Mouse (Mus musculus) cerebellum, adult 2 months (tissue): ENCODE measurements at regions not wholly inside any gene's neighbourhood (a gene's known extent, or its start where the extent isn't known, plus 50 kb on each side); places are given as distances from the start of the nearest gene placed in this dataset.
A peak's percentile ranks its signal among the peaks of the same experiment; 100 is the strongest.

Source experiments
- DNase-seq, 2 experiments: peaks; one replicate each; pipeline ENCODE4 v3.0.0; 2021
- H3K27ac ChIP-seq: fragments of 200-500 bp; 2 replicates; pipeline ENCODE4 v1.5.1; 2012; ENCODE audit warnings: low read length, control low read depth, inconsistent platforms; ENCODE audit not compliant: insufficient read depth
- H3K27me3 ChIP-seq: fragments of 200-500 bp; 2 replicates; pipeline ENCODE4 v1.6.1; 2012; ENCODE audit warnings: inconsistent platforms, mild to moderate bottlenecking, low read length, moderate library complexity; ENCODE audit not compliant: control insufficient read depth, insufficient read depth
- H3K4me1 ChIP-seq: fragments of 200-500 bp; 2 replicates; pipeline ENCODE4 v1.6.1; 2011; ENCODE audit warnings: low read length; ENCODE audit not compliant: control insufficient read depth, insufficient read depth
- H3K4me3 ChIP-seq: fragments of 200-500 bp; replicated peaks from 2 replicates; pipeline ENCODE3; 2011; ENCODE audit warnings: mild to moderate bottlenecking, low read depth, low read length, control low read depth; ENCODE audit not compliant: insufficient read depth
- CTCF ChIP-seq: fragments of 200-500 bp; IDR thresholded peaks from 2 replicates; pipeline ENCODE4 v1.5.1; 2011; ENCODE audit warnings: low read depth, mild to moderate bottlenecking, control low read depth, low read length, moderate library complexity, borderline replicate concordance; ENCODE audit not compliant: insufficient read depth
- POLR2A ChIP-seq: fragments of 200-500 bp; IDR thresholded peaks from 2 replicates; pipeline ENCODE4 v1.6.1; 2011; ENCODE audit warnings: low read length, control low read depth, borderline replicate concordance; ENCODE audit not compliant: insufficient read depth
- WGBS: fragments of 180-500 bp; shearing (Covaris S2); methylation state at CpG from one replicate; pipeline ENCODE4 v1.1.7; 2018; 5-methylcytosine and 5-hydroxymethylcytosine counted together

DNA sequence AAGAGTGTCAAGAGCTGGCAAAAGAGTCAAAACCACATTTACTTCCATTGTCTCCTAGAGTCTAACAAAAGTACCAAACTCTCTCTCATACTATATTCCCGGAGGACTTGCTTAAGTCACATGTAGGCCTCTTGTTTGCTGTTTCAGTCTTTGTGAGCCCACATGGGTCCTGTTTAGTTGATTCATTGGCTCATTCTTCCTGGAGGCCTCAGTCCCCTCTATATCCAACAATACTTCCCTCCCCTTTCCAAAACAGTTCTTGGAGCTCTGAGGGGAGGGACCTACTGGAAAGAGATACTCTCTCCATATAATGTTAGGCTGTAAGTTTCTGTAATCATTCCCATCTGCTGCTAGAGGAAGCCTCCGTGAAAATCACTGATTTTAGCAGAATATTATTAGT is 1171.8 kb downstream of the Tbl1xr1 start:
- Histone ChIP-seq H3K27ac (no peak overlapping the region), H3K4me1 (no peaks in the 10 kb centered on the region), H3K27me3 (no peaks in the 10 kb centered on the region), H3K4me3 (no peak overlapping the region)
- TF ChIP-seq CTCF = no peak
- TF ChIP-seq POLR2A = no peak
- DNase-seq = no peak
- 81% methylated on average over 2 of the region's 2 CpGs for WGBS

DNA sequence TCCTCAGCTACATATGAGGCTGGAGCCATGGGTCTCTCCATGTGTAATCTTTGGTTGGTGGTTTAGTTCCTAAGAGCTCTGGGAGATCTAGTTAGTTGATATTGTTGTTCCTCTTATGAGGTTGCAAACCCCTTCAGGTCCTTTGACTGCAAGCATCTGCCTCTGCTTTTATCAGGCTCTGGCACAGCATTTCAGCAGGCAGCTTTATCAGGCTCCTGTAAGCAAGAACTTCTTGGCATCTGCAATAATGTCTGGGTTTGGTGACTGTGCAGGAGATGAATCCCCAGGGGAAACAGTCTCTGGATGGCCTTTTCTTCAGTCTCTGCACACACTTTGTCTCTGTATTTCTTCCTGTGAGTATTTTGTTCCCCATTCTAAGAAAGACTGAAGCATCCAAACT is 1175.7 kb downstream of the Tbl1xr1 start:
- no peaks in the 10 kb centered on the region for H3K27me3 ChIP-seq
- TF ChIP-seq POLR2A = no peak
- no peak for TF ChIP-seq CTCF
- no peak overlapping the region for H3K27ac ChIP-seq
- no peaks in the 10 kb centered on the region for H3K4me1 ChIP-seq
- H3K4me3 ChIP-seq = no peak overlapping the region
- DNase-seq = no peak

DNA sequence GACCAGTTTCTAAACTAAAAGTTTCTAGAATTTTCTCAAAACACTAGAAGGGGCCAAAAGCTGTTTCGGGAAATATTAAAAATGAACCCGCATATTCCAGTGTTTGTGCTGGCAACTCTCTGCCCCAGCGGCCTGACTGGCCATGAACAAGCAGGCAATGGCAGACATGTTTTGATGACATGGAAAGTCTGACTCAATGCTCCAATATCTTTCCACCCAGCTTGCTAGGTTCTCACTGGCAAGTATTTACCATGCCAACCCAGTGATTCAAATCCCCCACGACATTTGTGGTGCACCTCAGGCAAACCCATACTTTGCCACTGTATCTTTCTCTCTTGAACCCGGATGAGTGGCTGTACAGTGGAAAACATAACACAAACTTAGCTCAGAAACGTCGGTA is 1222.4 kb downstream of the Tbl1xr1 start:
- Histone ChIP-seq H3K4me1 (no peaks in the 10 kb centered on the region), H3K27ac (no peak overlapping the region), H3K4me3 (no peak overlapping the region), H3K27me3 (no peaks in the 10 kb centered on the region)
- no peak for DNase-seq
- TF ChIP-seq CTCF (no peak), POLR2A (no peak)
- 94% methylated on average over 7 of the region's 7 CpGs for WGBS

DNA sequence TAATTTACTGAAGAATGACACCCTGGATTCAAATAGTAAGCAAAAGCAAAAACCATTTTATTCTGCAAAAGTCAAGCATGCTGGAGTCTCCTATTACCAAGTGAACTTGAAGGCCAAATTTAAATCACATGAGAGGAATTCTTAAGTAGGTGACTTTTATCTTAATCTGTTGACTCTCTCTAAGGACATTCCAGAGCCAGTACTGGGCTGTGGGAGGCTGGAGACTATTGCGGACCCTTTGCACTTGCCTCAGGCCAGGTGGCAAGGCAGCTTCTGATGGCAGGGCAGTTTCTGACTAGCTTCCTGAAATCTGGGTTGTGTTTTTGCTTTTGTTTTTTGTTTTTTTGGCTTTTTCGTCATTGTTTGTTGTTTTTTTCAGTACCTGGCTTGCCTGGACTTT is 1257.8 kb downstream of the Tbl1xr1 start:
- H3K4me3 ChIP-seq = no peak overlapping the region
- TF ChIP-seq CTCF (no peak), POLR2A (no peak)

DNA sequence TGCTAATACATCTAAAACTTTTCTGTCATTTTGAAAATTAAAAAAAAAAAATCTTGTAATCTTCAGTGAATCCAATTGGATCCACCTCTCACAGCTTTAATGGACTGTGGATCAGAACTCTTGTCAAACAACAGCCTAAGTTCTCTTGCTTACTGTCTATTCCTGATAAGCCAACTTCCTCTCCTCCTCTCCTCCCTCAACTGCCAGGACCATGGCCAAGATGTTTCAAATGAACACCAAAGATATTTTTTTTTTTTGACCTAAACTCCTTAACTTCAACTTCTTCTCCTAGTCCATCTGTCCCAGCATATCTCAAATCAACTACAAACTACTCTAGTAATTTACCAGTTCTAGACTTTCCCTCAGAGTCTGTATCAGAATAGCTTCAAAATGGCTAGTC is 1258.5 kb downstream of the Tbl1xr1 start:
- Histone ChIP-seq H3K27ac (no peak overlapping the region), H3K4me3 (no peak overlapping the region), H3K27me3 (no peaks in the 10 kb centered on the region), H3K4me1 (no peaks in the 10 kb centered on the region)
- no peak for DNase-seq
- TF ChIP-seq CTCF (no peak), POLR2A (no peak)

More for the DNA sequence above, 1257.8 kb downstream of the Tbl1xr1 start:
- no peaks in the 10 kb centered on the region for H3K27me3 ChIP-seq
- DNase-seq = no peak
- WGBS = 82% methylated on average over 2 of the region's 2 CpGs
- no peak overlapping the region for H3K27ac ChIP-seq
- H3K4me1 ChIP-seq = no peaks in the 10 kb centered on the region

DNA sequence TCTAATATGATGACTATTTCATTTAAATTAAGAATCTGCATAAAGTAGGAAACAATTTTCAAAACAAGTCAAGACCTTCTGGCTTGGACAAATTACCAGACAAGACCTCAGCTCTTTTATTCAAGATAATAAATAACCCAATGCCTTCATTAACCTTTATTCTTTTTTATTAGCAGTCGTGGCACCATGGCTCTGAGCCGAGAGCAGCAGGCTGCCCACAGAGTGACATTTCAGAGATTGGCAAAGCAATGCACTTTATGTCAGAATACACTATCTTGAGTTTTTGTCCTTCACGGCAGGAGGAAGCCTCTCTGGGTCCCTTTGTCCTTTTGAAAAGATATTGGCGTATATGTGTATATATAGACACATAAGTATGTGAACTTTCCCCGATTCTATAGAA is 1297.9 kb downstream of the Tbl1xr1 start:
- no peak overlapping the region for H3K4me3 ChIP-seq
- peak; percentile 16 to 51 for DNase-seq
- no peak for TF ChIP-seq POLR2A
- TF ChIP-seq CTCF = no peak
- H3K4me1 ChIP-seq = no peaks in the 10 kb centered on the region
- no peaks in the 10 kb centered on the region for H3K27me3 ChIP-seq
- 10% methylated on average over 5 of the region's 5 CpGs for WGBS
- H3K27ac ChIP-seq = no peak overlapping the region

DNA sequence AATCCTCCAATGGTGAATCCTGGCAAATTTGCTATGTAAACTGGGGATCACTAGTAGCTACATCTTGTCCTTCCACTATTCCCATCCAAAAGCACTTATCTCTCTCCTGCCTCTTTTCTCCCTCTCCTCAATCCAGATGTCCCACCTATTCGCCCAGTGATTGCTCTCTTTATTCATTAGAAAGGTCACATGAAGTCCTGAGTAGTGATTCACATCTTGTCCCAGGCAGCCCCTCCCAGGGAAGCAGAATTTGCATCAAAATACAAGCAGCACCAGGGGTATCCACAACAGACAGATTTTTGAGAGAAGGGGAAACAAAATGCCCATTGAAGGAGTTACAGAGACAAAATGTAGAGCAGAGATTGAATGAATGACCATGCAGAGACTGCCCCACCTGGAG is 1328.4 kb downstream of the Tbl1xr1 start:
- no peak for DNase-seq
- Histone ChIP-seq H3K27ac (no peak overlapping the region), H3K27me3 (no peaks in the 10 kb centered on the region), H3K4me3 (no peak overlapping the region), H3K4me1 (no peaks in the 10 kb centered on the region)
- TF ChIP-seq POLR2A (no peak), CTCF (no peak)
- 58% methylated on average over 1 of the region's 1 CpGs for WGBS

DNA sequence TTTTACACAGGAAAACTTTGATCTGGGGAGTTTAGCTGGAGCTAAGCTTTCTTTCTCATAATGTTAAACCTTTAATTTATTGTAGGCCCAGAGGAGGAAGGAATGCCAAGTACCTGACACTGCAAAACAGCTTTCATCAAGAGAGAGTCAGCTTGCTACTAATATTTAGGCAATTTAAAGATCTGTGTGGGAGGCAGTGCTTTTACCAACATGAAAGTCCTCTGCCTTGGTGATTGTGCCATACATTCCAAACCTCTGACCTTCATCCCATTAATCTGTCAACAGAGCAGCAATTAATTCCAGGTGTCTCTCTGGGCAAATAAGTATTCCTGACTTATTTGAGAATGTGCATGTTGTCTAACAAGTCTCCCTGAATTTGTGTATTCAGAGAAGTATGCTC is 1333.0 kb downstream of the Tbl1xr1 start:
- no peak overlapping the region for H3K4me3 ChIP-seq
- H3K4me1 ChIP-seq = no peaks in the 10 kb centered on the region
- TF ChIP-seq POLR2A (no peak), CTCF (no peak)
- DNase-seq = no peak
- H3K27ac ChIP-seq = no peak overlapping the region
- H3K27me3 ChIP-seq = no peaks in the 10 kb centered on the region
